Mouse (Mus musculus): ENCODE measurements at regions not wholly inside any gene's neighbourhood (a gene's known extent, or its start where the extent isn't known, plus 50 kb on each side); places are given as distances from the start of the nearest gene placed in this dataset.

GRCm38 (mm10) chr6:100475341-100475955 is 188.2 kb upstream of the Rybp start:
- DNase-seq, result peak; percentile 66

GRCm38 (mm10) chr6:100474326-100474725 is 187.0 kb upstream of the Rybp start:
- DNase-seq, result no peak

GRCm38 (mm10) chr6:100470071-100470470 is 182.8 kb upstream of the Rybp start:
- DNase-seq, result no peak

- no peak for DNase-seq
These were observed 175.5 kb upstream of the Rybp start for GRCm38 (mm10) chr6:100462757-100463156.

- DNase-seq, result no peak
These were observed 166.1 kb upstream of the Rybp start for GRCm38 (mm10) chr6:100453401-100453800.

GRCm38 (mm10) chr6:100452097-100453002 is 165.1 kb upstream of the Rybp start:
- no peak for DNase-seq

- no peak for DNase-seq
These were observed 162.8 kb upstream of the Rybp start for GRCm38 (mm10) chr6:100450108-100450507.

- no peak for DNase-seq
These were observed 161.8 kb upstream of the Rybp start for GRCm38 (mm10) chr6:100449087-100449486.

- DNase-seq, result no peak
These were observed 159.9 kb upstream of the Rybp start for GRCm38 (mm10) chr6:100447211-100447610.

- no peak for DNase-seq
These were observed 159.5 kb upstream of the Rybp start for GRCm38 (mm10) chr6:100446804-100447203.

GRCm38 (mm10) chr6:100439071-100439737 is 151.9 kb upstream of the Rybp start:
- DNase-seq, result no peak

GRCm38 (mm10) chr6:100438511-100438991 is 151.3 kb upstream of the Rybp start:
- DNase-seq, result no peak

- DNase-seq, result no peak
These were observed 150.7 kb upstream of the Rybp start for GRCm38 (mm10) chr6:100437980-100438379.

- DNase-seq, result no peak
These were observed 149.2 kb upstream of the Rybp start for GRCm38 (mm10) chr6:100436507-100436906.

GRCm38 (mm10) chr6:100435222-100435621 is 147.9 kb upstream of the Rybp start:
- no peak for DNase-seq

GRCm38 (mm10) chr6:100433534-100433867 is 146.2 kb upstream of the Rybp start:
- DNase-seq, result no peak

GRCm38 (mm10) chr6:100432688-100433533 is 145.6 kb upstream of the Rybp start:
- no peak for DNase-seq

- no peak for DNase-seq
These were observed 143.0 kb upstream of the Rybp start for GRCm38 (mm10) chr6:100430286-100430685.

GRCm38 (mm10) chr6:100429511-100429910 is 142.2 kb upstream of the Rybp start:
- DNase-seq, result no peak

- DNase-seq, result no peak
These were observed 141.5 kb upstream of the Rybp start for GRCm38 (mm10) chr6:100428759-100429158.

GRCm38 (mm10) chr6:100425551-100425950 is 138.3 kb upstream of the Rybp start:
- no peak for DNase-seq

- no peak for DNase-seq
These were observed 137.6 kb upstream of the Rybp start for GRCm38 (mm10) chr6:100424788-100425403.
